Mouse (Mus musculus): ENCODE measurements at regions not wholly inside any gene's neighbourhood (a gene's known extent, or its start where the extent isn't known, plus 50 kb on each side); places are given as distances from the start of the nearest gene placed in this dataset.

GRCm38 (mm10) chr2:45170272-45170671 lies 53.1 kb upstream of the Zeb2 start:
- DNase-seq = no peak

GRCm38 (mm10) chr2:45169429-45170070 lies 52.4 kb upstream of the Zeb2 start:
- no peak for DNase-seq

GRCm38 (mm10) chr2:45168606-45169005 lies 51.4 kb upstream of the Zeb2 start:
- no peak for DNase-seq
